Mouse (Mus musculus) layer of hippocampus, postnatal 14 days (tissue): Measurements from ENCODE around the gene Olfr742. TPM values are rescaled to one million over a fixed set of nuclear protein-coding genes. Genes with fewer than 3 reads are reported as not detected.

ENCODE experiments used
- DNase-seq, 2 experiments: peaks; one replicate each; pipeline ENCODE4 v3.0.0; 2021 to 2022; ENCODE audit warnings: low spot score in 2 of 2, mixed read lengths in 1 of 2
- long read RNA-seq, 2 experiments: library from polyadenylated mRNA; stranded (forward); transcript quantifications; one replicate each; pipeline ENCODE4 v2.0.0; 2021
- total RNA-seq, 2 experiments: library from RNA; stranded (reverse); gene quantifications; 2 replicates each; pipeline ENCODE4 v1.2.3; 2021

The Olfr742 gene
- total RNA-seq = not detected
- long read RNA-seq, experiment 1 = 0 reads
- long read RNA-seq, experiment 2 = 0 reads

DNA sequence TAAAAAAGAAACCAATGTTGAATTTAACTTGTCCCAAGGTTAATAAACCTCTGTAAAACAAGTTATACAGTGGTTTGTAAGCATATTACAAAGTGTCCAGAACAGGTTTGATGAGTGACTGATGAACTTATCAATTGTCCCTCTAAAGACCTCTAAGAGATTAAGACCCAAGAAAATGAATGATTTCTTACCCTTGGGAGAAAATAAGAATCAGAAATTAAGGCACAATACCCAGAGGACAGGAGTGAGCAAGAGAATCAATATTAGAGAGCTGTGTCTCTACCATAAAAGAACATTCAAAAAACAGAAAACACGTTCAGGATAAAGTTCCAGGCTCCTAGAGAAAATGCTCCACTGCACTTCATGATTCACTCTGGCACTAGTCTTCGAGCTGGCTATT is at the start of gene Olfr742:
Gene Olfr742, plus strand, starts transcription at position 301 of the 400 bp plus-strand sequence.
- no peak for DNase-seq

DNA sequence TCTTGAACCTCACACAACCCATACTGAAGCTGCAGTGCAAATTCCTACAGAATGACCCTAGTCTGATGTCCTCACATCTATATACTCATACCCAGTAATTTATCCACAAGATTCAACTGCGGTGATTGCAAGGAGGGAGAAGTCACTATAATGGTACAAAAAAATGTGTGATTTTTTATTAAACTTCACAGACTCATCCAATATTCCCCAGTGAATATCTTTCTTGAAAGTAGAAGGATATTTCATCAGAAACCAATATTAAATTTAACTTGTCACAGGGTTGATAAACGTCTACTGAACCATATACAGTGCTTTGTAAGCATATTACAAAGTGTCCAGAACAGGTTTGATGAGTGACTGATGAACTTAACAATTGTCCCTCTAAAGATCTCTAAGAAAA is 31.0 kb upstream of the Olfr742 start, which contains the start of gene Olfr741:
Gene Olfr741, plus strand, starts transcription at position 301 of the 400 bp plus-strand sequence.
- DNase-seq = no peak

DNA sequence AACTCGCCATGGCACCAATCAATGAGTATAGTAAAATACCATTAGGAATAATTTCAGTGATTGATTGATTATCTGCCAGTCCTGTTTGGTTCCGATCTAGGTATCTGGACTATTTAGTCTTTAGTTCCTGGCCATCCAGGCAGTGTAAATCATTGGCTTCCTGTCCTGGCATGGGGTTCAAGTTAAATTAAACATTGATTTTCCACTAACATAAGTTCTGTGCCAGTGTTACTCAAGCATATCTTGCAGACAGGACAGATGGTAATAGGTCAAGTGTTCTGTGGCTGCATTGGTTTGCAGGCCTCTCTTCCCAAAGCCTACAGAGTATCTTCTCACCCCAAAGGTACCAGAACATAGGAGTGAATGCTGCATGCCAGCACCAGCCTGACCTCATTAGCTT is 25.0 kb upstream of the Olfr742 start:
- no peak for DNase-seq

DNA sequence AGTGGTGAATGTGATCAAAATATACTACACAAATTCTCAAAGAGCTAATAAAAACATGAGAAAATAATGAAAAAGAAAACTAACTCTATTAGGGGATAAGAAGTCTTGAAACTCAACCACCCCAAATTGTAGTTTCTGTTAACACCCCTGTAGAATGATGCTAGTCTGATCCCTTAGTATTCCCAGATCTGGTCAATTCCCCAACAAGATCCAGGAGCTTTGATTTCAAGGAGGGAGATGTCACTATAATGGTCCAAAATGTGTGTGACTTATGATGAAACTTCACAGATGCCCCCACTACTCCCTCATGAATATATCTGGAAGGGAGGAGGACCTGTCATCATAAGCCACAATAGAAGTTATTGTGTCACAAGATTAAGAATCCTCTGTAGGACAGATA is 18.1 kb downstream of the Olfr742 start, which contains the start of gene Olfr743:
Gene Olfr743, plus strand, starts transcription at position 301 of the 400 bp plus-strand sequence.
- no peak for DNase-seq

DNA sequence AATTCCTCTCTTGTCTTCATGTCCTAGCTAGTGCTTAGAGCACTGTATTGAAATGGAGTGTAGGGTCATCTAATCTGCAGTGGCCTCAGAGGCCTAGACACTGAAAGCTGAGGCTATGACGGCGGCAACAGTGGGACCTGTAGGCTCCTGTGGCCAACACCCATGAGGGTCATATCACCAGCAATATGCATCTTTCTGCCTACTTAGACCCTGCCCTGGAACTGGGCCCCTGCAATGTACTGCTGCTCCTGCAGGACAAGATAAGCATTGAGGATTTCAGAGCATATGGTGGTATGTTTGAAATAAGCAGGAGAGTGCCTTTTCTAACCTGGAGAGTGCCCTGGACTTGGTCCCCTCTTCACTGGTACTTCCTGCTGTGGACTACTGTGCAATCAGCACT is 49.3 kb downstream of the Olfr742 start:
- no peak for DNase-seq

Other genes starting within 250 kb of the Olfr742 start
- not detected for gene Olfr732, start 219.4 kb upstream of the Olfr742 start, total RNA-seq
- gene Olfr733, start 202.1 kb upstream of the Olfr742 start, total RNA-seq = not detected
- gene Olfr734, start 176.8 kb upstream of the Olfr742 start, total RNA-seq = not detected
- gene Olfr735, start 154.7 kb upstream of the Olfr742 start, total RNA-seq = not detected
- gene Tlr11, start 145.7 kb upstream of the Olfr742 start, total RNA-seq = not detected
- gene Olfr736, start 122.4 kb upstream of the Olfr742 start, total RNA-seq = not detected
- gene Olfr738, start 96.0 kb upstream of the Olfr742 start, total RNA-seq = not detected
- gene Olfr739, start 85.0 kb upstream of the Olfr742 start, total RNA-seq = not detected
- gene Olfr740, start 58.1 kb upstream of the Olfr742 start, total RNA-seq = not detected
- gene Olfr741, start 30.9 kb upstream of the Olfr742 start, total RNA-seq = not detected
- not detected for gene Olfr743, start 18.2 kb downstream of the Olfr742 start, total RNA-seq
- gene Olfr744, start 111.3 kb downstream of the Olfr742 start, total RNA-seq = not detected
- gene Olfr745, start 135.8 kb downstream of the Olfr742 start, total RNA-seq = not detected
- gene Olfr746, start 143.5 kb downstream of the Olfr742 start, total RNA-seq = not detected
- not detected for gene Olfr747, start 189.6 kb downstream of the Olfr742 start, total RNA-seq
- not detected for gene Olfr748, start 203.8 kb downstream of the Olfr742 start, total RNA-seq
- not detected for gene Olfr749, start 241.5 kb downstream of the Olfr742 start, total RNA-seq